Mouse (Mus musculus): Measurements from ENCODE around the gene Nup107. TPM values are rescaled to one million over a fixed set of nuclear protein-coding genes. Genes with fewer than 3 reads are reported as not detected.

Nup107 gene
- polyA plus RNA-seq, 1 experiment from 2014 or later, result 107 TPM

- no peaks in the 10 kb centered on the region for H3K9me3 ChIP-seq
- DNase-seq (ENCODE audit: low spot score), result no peak
- WGBS, result 84% methylated on average over 4 of the region's 4 CpGs
- H3K36me3 ChIP-seq (replicated peaks), result peaks cover 52% of the 10 kb centered on the region
- H3K4me1 ChIP-seq, result no peaks in the 10 kb centered on the region
- H3K27me3 ChIP-seq (replicated peaks; ENCODE audit: low read depth, poor library complexity, severe bottlenecking), result no peaks in the 10 kb centered on the region
- no peak overlapping the region for H3K27ac ChIP-seq (replicated peaks)
- H3K4me3 ChIP-seq, result no peak overlapping the region
Measured at GRCm38 (mm10) chr10:117824139-117824538, 31.6 kb upstream of the Nup107 start.

DNA sequence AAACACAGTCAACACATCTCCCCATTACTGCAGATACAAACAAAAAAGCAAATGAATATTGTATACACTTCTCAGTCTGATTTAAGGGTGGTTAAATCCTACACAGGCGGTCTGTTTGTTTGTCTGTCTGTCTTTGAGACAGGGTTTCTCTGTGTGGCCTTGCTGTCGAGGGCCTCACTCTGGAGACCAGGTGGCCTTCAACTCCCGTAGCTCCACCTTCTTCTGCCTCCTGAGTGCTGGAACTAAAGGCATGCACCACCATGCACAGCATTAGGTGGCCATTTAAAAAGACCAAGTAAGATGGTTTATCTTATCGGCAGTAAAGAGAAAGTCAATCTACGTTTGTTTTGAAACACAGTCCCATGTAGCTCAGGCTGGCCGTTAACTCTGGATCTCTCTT is 30.8 kb upstream of the Nup107 start:
- DNase-seq (ENCODE audit: low spot score), result no peak
- no peaks in the 10 kb centered on the region for H3K27me3 ChIP-seq (replicated peaks; ENCODE audit: low read depth, poor library complexity, severe bottlenecking)
- H3K4me1 ChIP-seq, result no peaks in the 10 kb centered on the region
- H3K9me3 ChIP-seq, result no peaks in the 10 kb centered on the region
- peaks cover 60% of the 10 kb centered on the region for H3K36me3 ChIP-seq (replicated peaks)
- WGBS, result 90% methylated on average over 6 of the region's 6 CpGs
- no peak overlapping the region for H3K4me3 ChIP-seq
- H3K27ac ChIP-seq (replicated peaks), result no peak overlapping the region

DNA sequence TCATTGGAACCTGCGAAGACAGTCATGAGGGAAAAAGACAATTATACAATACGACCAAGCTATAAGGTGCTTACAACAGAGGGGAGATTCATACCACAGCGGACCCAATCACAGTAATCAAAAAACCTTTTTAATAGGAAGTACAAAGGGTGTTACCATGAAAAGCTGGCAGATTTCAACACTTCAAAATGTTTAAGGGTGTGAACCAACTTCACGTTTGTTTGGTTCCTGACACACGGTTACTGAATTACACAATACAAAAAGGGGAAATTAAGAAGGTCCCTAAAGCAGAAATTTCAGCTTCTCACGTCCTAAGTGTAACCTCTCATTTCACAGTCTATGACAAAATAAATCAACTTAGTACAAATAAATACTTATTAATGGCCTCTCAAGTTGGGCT is 26.1 kb upstream of the Nup107 start:
- WGBS, result 91% methylated on average over 6 of the region's 6 CpGs
- Histone ChIP-seq H3K36me3 (replicated peaks) (peaks cover 97% of the 10 kb centered on the region), H3K4me3 (no peak overlapping the region), H3K27ac (replicated peaks) (no peak overlapping the region), H3K27me3 (replicated peaks; ENCODE audit: low read depth, poor library complexity, severe bottlenecking) (no peaks in the 10 kb centered on the region), H3K9me3 (no peaks in the 10 kb centered on the region), H3K4me1 (no peaks in the 10 kb centered on the region)
- no peak for DNase-seq (ENCODE audit: low spot score)

DNA sequence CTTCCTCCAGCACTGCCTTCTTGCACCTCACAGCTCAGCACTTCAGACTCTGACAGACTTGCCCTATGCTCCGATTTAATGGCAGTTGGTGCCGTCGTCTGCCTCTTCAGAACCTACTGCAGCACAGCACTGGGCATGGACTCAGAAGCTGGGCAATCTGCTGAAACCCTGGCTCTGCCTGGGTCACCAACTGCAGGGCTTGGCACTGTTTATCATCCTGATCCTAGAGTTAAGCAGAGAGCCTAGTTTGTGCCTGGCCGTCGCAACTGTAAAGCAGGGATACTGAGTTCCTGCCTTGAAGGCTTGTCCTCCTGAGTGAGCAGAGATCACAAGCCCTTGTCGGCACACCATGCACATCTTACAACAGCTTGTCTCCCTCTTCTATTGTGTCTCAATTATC is 24.2 kb upstream of the Nup107 start:
- H3K4me3 ChIP-seq, result no peak overlapping the region
- peaks cover 98% of the 10 kb centered on the region for H3K36me3 ChIP-seq (replicated peaks)
- H3K27ac ChIP-seq (replicated peaks), result no peak overlapping the region
- no peaks in the 10 kb centered on the region for H3K4me1 ChIP-seq
- H3K27me3 ChIP-seq (replicated peaks; ENCODE audit: low read depth, poor library complexity, severe bottlenecking), result no peaks in the 10 kb centered on the region
- WGBS, result 95% methylated on average over 6 of the region's 6 CpGs
- H3K9me3 ChIP-seq, result no peaks in the 10 kb centered on the region
- no peak for DNase-seq (ENCODE audit: low spot score)

DNA sequence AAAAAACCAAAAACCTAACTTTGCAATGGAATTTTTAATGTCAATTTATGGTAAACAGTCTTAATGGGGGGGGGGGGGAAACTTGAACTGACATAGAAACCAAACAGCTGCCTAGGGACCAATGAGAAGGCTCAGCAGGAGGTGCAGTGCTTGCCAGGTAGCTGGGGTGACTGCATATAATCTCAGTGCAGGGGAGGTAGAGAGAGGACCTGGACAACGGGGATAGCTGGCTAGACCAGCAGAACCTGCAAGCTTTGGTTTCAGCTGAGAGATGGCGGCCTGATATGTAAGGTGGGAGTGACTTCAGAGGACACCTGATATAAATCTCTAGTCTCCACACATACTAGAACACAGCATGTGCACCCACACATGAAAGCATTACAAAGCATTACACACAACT is 20.0 kb upstream of the Nup107 start:
- DNase-seq (ENCODE audit: low spot score), result no peak
- 91% methylated on average over 2 of the region's 2 CpGs for WGBS
- Histone ChIP-seq H3K27ac (replicated peaks) (no peak overlapping the region), H3K36me3 (replicated peaks) (peaks cover 68% of the 10 kb centered on the region), H3K4me1 (0 out of 2 replicates have a peak, but pooled peaks cover 6% of the 10 kb centered on the region), H3K9me3 (no peaks in the 10 kb centered on the region), H3K4me3 (no peak overlapping the region), H3K27me3 (replicated peaks; ENCODE audit: low read depth, poor library complexity, severe bottlenecking) (no peaks in the 10 kb centered on the region)

DNA sequence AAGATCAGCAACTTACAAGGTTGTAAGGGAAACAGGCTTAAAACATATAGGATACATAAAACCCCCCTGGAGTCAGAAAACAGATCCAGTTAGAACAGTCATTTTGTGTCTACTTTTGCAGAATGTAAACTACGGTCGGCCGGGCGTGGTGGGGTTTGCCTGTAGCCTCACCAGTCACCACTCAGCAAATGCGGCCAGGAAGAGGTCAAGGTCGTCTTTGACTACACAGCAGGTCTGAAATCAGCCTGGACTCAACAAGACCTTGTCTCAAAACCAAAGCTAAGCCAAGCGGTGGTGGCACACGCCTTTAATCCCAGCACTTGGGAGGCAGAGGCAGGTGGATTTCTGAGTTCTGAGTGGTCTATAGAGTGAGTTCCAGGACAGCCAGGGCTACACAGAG is 19.1 kb upstream of the Nup107 start:
- DNase-seq (ENCODE audit: low spot score), result no peak
- no peak overlapping the region for H3K4me3 ChIP-seq
- no peaks in the 10 kb centered on the region for H3K9me3 ChIP-seq
- no peaks in the 10 kb centered on the region for H3K27me3 ChIP-seq (replicated peaks; ENCODE audit: low read depth, poor library complexity, severe bottlenecking)
- peaks cover 60% of the 10 kb centered on the region for H3K36me3 ChIP-seq (replicated peaks)
- no peak overlapping the region for H3K27ac ChIP-seq (replicated peaks)
- H3K4me1 ChIP-seq, result 0 out of 2 replicates have a peak, but pooled peaks cover 6% of the 10 kb centered on the region
- 93% methylated on average over 8 of the region's 8 CpGs for WGBS

DNA sequence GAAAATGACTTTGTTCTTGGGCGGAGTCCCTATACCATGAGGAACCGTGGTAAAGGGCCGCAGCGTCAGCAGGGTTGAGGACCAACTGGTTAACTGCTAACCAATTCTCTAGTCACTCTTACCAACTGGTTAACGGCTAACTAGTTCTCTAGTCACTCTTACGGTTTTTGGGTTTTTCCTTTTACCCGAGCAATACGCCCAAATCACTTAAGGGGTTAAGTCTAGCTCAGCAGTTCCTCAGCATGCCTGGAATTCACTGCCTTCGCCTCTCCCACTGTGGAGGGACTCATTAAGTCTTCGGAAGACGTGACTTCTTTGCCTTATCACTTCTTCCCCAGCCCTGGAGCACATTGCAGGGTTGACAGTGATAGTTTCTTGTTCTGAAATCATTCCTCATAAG is 18.0 kb upstream of the Nup107 start:
- 0 out of 2 replicates have a peak, but pooled peaks cover 6% of the 10 kb centered on the region for H3K4me1 ChIP-seq
- H3K9me3 ChIP-seq, result no peaks in the 10 kb centered on the region
- DNase-seq (ENCODE audit: low spot score), result no peak
- 80% methylated on average over 11 of the region's 11 CpGs for WGBS
- H3K27ac ChIP-seq (replicated peaks), result no peak overlapping the region
- H3K4me3 ChIP-seq, result no peak overlapping the region
- H3K36me3 ChIP-seq (replicated peaks), result peaks cover 50% of the 10 kb centered on the region
- H3K27me3 ChIP-seq (replicated peaks; ENCODE audit: low read depth, poor library complexity, severe bottlenecking), result no peaks in the 10 kb centered on the region

DNA sequence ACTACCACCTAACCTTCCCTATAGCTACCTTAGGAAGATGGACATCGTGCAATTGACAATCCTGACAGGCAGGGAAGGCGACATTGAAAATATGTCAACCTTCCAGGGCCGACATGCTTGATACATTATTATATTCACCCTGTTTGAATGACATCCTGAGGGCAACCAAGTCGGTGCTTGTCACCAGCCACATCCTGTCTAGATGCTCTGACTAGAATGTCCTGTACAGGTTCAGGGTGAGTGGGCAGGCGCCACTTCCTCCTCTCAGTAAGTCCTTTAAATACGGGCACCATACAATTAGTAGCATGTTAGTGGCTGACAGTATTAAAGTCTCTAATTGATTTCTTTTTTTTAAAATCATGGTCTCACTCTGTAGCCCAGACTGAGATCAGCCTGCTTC is 15.6 kb upstream of the Nup107 start:
- Histone ChIP-seq H3K4me3 (no peak overlapping the region), H3K27me3 (replicated peaks; ENCODE audit: low read depth, poor library complexity, severe bottlenecking) (no peaks in the 10 kb centered on the region), H3K27ac (replicated peaks) (no peak overlapping the region), H3K4me1 (0 out of 2 replicates have a peak, but pooled peaks cover 6% of the 10 kb centered on the region), H3K9me3 (no peaks in the 10 kb centered on the region), H3K36me3 (replicated peaks) (peaks cover 26% of the 10 kb centered on the region)
- DNase-seq (ENCODE audit: low spot score), result no peak
- 89% methylated on average over 6 of the region's 6 CpGs for WGBS

DNA sequence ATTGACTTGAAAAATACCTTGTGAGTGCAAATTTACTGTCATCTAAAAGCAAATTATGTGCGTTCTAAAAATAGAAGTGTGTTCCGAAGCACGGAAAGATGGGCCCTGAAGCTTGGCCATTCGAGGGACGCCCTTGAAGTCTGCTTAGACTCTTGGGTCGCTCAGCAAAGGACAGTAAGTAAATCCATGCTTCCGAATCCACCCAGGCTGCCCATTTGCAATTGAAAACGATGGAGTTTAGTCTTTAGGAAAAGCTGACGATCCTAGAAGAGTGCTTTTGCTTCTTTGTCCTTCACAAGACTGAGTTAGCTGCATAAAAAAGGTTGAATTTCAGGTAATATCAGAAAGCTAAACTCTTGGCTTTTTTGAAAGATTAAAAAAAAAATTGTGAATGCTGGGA is 13.4 kb upstream of the Nup107 start:
- Histone ChIP-seq H3K27me3 (replicated peaks; ENCODE audit: low read depth, poor library complexity, severe bottlenecking) (no peaks in the 10 kb centered on the region), H3K4me3 (no peak overlapping the region), H3K9me3 (no peaks in the 10 kb centered on the region), H3K36me3 (replicated peaks) (peaks cover 5% of the 10 kb centered on the region), H3K27ac (replicated peaks) (no peak overlapping the region), H3K4me1 (0 out of 2 replicates have a peak, but pooled peaks cover 6% of the 10 kb centered on the region)
- WGBS, result 52% methylated on average over 9 of the region's 9 CpGs
- DNase-seq (ENCODE audit: low spot score), result no peak

DNA sequence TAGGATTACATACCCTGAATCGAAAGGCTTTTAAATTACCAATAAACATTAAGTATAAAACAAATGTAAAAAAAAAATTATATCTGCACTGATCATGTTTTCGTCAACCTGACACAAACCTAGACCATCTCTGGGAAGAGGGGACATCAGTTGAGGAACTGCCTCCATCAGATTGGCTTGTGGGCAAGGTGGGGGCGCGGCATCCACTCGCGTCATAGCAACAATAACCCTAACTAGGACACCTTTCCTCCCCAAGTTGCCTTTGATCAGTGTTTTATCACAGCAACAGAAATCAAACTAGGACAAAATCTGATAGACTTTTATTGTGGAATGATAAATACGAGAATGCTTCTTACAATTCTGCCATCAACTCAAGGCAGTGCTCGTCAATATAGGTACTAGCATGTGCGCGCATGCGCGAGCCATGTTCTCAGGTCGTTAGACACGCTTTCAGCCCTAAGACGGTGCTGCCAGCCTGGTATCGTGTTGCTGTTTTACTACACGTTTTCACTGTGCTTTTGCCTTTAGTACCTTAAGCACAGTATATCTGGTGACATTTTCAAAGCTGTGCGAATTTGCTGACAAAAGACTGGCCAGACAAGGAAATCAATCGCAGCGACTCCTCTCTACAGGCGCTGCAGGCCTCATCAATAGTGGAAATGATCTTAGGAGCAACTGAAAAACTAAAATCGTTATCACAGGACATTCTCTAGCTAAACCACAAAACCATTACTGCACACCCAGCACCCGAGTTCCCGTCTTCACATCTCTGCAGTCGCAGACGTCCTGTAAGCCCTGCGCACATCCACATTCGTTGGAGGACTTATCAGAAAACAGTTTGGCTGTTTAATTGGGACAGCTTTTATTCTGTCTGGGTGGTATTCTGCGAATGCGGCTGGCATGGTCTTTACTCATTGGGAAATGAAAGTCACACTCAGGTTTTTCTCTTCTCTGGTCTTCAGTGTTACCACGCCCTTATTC is 11.7 kb upstream of the Nup107 start:
- H3K4me1 ChIP-seq, result 0 out of 2 replicates have a peak, but pooled peaks cover 3% of the 10 kb centered on the region
- H3K36me3 ChIP-seq (replicated peaks), result no peaks in the 10 kb centered on the region
- H3K27me3 ChIP-seq (replicated peaks; ENCODE audit: low read depth, poor library complexity, severe bottlenecking), result no peaks in the 10 kb centered on the region
- H3K27ac ChIP-seq (replicated peaks), result no peak overlapping the region
- DNase-seq (ENCODE audit: low spot score), result no peak
- no peaks in the 10 kb centered on the region for H3K9me3 ChIP-seq
- H3K4me3 ChIP-seq, result no peak overlapping the region
- 92% methylated on average over 31 of the region's 31 CpGs for WGBS

- H3K4me3 ChIP-seq, result no peak overlapping the region
- no peaks in the 10 kb centered on the region for H3K4me1 ChIP-seq
- no peaks in the 10 kb centered on the region for H3K27me3 ChIP-seq (replicated peaks; ENCODE audit: low read depth, poor library complexity, severe bottlenecking)
- H3K9me3 ChIP-seq, result no peaks in the 10 kb centered on the region
- 93% methylated on average over 9 of the region's 9 CpGs for WGBS
- no peak overlapping the region for H3K27ac ChIP-seq (replicated peaks)
- H3K36me3 ChIP-seq (replicated peaks), result no peaks in the 10 kb centered on the region
- DNase-seq (ENCODE audit: low spot score), result no peak
Measured at GRCm38 (mm10) chr10:117801886-117802285, 9.4 kb upstream of the Nup107 start.

- Histone ChIP-seq H3K9me3 (0 out of 2 replicates have a peak, but pooled peaks cover 3% of the 10 kb centered on the region), H3K4me1 (no peaks in the 10 kb centered on the region), H3K27me3 (replicated peaks; ENCODE audit: low read depth, poor library complexity, severe bottlenecking) (no peaks in the 10 kb centered on the region), H3K4me3 (no peak overlapping the region), H3K36me3 (replicated peaks) (no peaks in the 10 kb centered on the region), H3K27ac (replicated peaks) (no peak overlapping the region)
- 93% methylated on average over 11 of the region's 11 CpGs for WGBS
- no peak for DNase-seq (ENCODE audit: low spot score)
Measured at GRCm38 (mm10) chr10:117799806-117800205, 7.3 kb upstream of the Nup107 start.

- no peak overlapping the region for H3K27ac ChIP-seq (replicated peaks)
- no peak overlapping the region for H3K4me3 ChIP-seq
- DNase-seq (ENCODE audit: low spot score), result no peak
- H3K36me3 ChIP-seq (replicated peaks), result no peaks in the 10 kb centered on the region
- peaks cover 2% of the 10 kb centered on the region; the same call in 1 of the 2 replicates for H3K4me1 ChIP-seq
- 0 out of 2 replicates have a peak, but pooled peaks cover 3% of the 10 kb centered on the region for H3K9me3 ChIP-seq
- H3K27me3 ChIP-seq (replicated peaks; ENCODE audit: low read depth, poor library complexity, severe bottlenecking), result no peaks in the 10 kb centered on the region
- 88% methylated on average over 6 of the region's 6 CpGs for WGBS
Measured at GRCm38 (mm10) chr10:117798436-117799035, 6.0 kb upstream of the Nup107 start.
